Mouse (Mus musculus) lung, embryonic 14.5 days (tissue): ENCODE results near the gene Dbx1. TPM values are rescaled to one million over a fixed set of nuclear protein-coding genes. Genes with fewer than 3 reads are reported as not detected.

Experiments
- ATAC-seq: fragments of 200-750 bp; cut with Nextera tagmentation; 2 replicates; pipeline ENCODE4 v1.8.0; 2017; ENCODE audit warnings: mild to moderate bottlenecking, moderate TSS enrichment, moderate library complexity; ENCODE audit not compliant: insufficient read depth
- DNase-seq: peaks from one replicate; pipeline ENCODE4 v3.0.0-alpha.2; 2015
- H3K27ac ChIP-seq: fragments of 300-500 bp; sonication (generic); 2 replicates; pipeline ENCODE4 v1.5.1; 2014; ENCODE audit warnings: low read depth, mild to moderate bottlenecking, moderate library complexity
- H3K27me3 ChIP-seq: fragments of 300-500 bp; sonication (generic); 2 replicates; pipeline ENCODE4 v1.6.1; 2014; ENCODE audit warnings: low read length, control low read depth; ENCODE audit not compliant: insufficient read depth
- H3K36me3 ChIP-seq: fragments of 300-500 bp; sonication (generic); 2 replicates; pipeline ENCODE4 v1.6.1; 2014; ENCODE audit warnings: control low read depth; ENCODE audit not compliant: insufficient read depth
- H3K4me1 ChIP-seq: fragments of 300-500 bp; sonication (generic); 2 replicates; pipeline ENCODE4 v1.6.1; 2014; ENCODE audit warnings: antibody characterized with exemption, control low read depth; ENCODE audit not compliant: insufficient read depth
- H3K4me2 ChIP-seq: fragments of 300-500 bp; sonication (generic); 2 replicates; pipeline ENCODE4 v1.6.1; 2014; ENCODE audit warnings: mild to moderate bottlenecking
- H3K4me3 ChIP-seq: fragments of 300-500 bp; sonication (generic); 2 replicates; pipeline ENCODE4 v1.5.1; 2014; ENCODE audit warnings: low read depth, low read length
- H3K9ac ChIP-seq: fragments of 300-500 bp; sonication (generic); 2 replicates; pipeline ENCODE4 v1.6.1; 2014
- H3K9me3 ChIP-seq: fragments of 300-500 bp; sonication (generic); 2 replicates; pipeline ENCODE4 v1.6.1; 2016; ENCODE audit warnings: low read depth, low read length, control low read depth
- CTCF ChIP-seq: IDR thresholded peaks from 2 replicates; pipeline ENCODE4 v1.5.1; 2016; ENCODE audit warnings: antibody characterized with exemption, low read depth
- WGBS: fragments of 180-500 bp; shearing (Covaris S2); extraction: QIAGEN DNeasy Blood & Tissue Kit; methylation state at CpG from one replicate; pipeline ENCODE4 v1.1.7; 2014; 5-methylcytosine and 5-hydroxymethylcytosine counted together
- polyA plus RNA-seq: library from polyadenylated mRNA; unstranded; fragments of >200 nt; fragmentation: Nextera tagmentation; extraction: Ambion mirVana; gene quantifications from 2 replicates; pipeline ENCODE4 v1.2.1, GENCODE M21; 2014

Gene Dbx1
- polyA plus RNA-seq, 1 experiment from 2014 or later = not detected

- Histone ChIP-seq H3K9ac (no peak overlapping the region), H3K27me3 (peaks cover 10% of the 10 kb centered on the region; the same call in 1 of the 2 replicates), H3K36me3 (no peaks in the 10 kb centered on the region), H3K4me2 (peak overlapping the region; percentile 44), H3K4me3 (no peak overlapping the region), H3K4me1 (peaks cover 2% of the 10 kb centered on the region; the same call in 1 of the 2 replicates), H3K9me3 (no peaks in the 10 kb centered on the region), H3K27ac (no peak overlapping the region)
- ATAC-seq (no peak), DNase-seq (peak; percentile 62)
- no peak for TF ChIP-seq CTCF
- 3% methylated on average over 7 of the region's 7 CpGs for WGBS
Observed at GRCm38 (mm10) chr7:49662492-49663026, 25.9 kb upstream of the Dbx1 start.

DNA sequence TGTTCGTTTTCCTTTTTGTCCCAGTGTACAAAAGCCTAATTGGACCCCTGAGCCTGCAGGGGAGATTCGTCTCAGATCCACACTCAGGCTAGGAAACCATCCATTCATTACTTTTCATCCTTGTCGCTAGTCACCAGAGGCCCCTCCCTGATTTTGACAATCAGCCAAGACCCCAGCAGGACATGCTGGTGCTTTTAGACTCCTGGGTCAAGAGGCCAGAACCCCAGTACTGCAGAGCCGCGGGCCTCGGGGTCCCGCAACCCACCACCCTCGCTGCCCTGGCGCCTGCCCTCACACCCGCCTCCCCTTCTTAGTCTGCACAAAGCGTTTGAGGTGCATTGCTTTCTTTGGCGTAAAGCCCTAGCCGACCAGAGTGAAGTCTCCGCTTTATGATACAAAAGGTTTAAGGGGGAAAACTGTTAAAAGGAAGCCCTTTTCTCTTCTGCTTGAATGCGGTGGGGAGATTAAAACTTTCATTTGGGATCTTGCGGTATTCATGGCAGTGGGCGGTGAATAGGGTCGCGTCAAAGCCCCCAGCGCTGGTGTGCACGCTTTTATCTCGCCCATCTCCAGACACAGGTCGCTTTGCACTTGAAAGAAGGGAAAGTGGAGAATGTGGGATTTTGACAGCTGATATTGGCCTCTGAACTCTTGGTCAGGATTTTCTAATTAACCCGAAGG, 25.3 kb upstream of the Dbx1 start:
- DNase-seq (peak; percentile 50), ATAC-seq (no peak)
- Histone ChIP-seq H3K27me3 (peaks cover 10% of the 10 kb centered on the region; the same call in 1 of the 2 replicates), H3K9me3 (no peaks in the 10 kb centered on the region), H3K4me2 (peak overlapping the region; percentile 44), H3K4me3 (no peak overlapping the region), H3K9ac (no peak overlapping the region), H3K27ac (no peak overlapping the region), H3K4me1 (peaks cover 2% of the 10 kb centered on the region; the same call in 1 of the 2 replicates), H3K36me3 (no peaks in the 10 kb centered on the region)
- no peak for TF ChIP-seq CTCF
- 3% methylated on average over 24 of the region's 24 CpGs for WGBS

- Histone ChIP-seq H3K9ac (no peak overlapping the region), H3K27me3 (peaks cover 55% of the 10 kb centered on the region), H3K36me3 (no peaks in the 10 kb centered on the region), H3K9me3 (no peaks in the 10 kb centered on the region), H3K4me2 (no peak overlapping the region), H3K27ac (no peak overlapping the region), H3K4me3 (no peak overlapping the region), H3K4me1 (no peaks in the 10 kb centered on the region)
- DNase-seq = no peak
- ATAC-seq = no peak
- no peak for TF ChIP-seq CTCF
- WGBS = 18% methylated on average over 3 of the region's 3 CpGs
Observed at GRCm38 (mm10) chr7:49640709-49641305, 4.2 kb upstream of the Dbx1 start.

GRCm38 (mm10) chr7:49639864-49640708, 3.4 kb upstream of the Dbx1 start:
- peaks cover 62% of the 10 kb centered on the region for H3K27me3 ChIP-seq
- no peak overlapping the region for H3K27ac ChIP-seq
- ATAC-seq (no peak), DNase-seq (no peak)
- H3K4me1 ChIP-seq = no peaks in the 10 kb centered on the region
- WGBS = 19% methylated on average over 18 of the region's 18 CpGs
- H3K9ac ChIP-seq = no peak overlapping the region
- H3K4me2 ChIP-seq = no peak overlapping the region
- no peak overlapping the region for H3K4me3 ChIP-seq
- H3K9me3 ChIP-seq = no peaks in the 10 kb centered on the region
- TF ChIP-seq CTCF = no peak
- H3K36me3 ChIP-seq = no peaks in the 10 kb centered on the region

DNA sequence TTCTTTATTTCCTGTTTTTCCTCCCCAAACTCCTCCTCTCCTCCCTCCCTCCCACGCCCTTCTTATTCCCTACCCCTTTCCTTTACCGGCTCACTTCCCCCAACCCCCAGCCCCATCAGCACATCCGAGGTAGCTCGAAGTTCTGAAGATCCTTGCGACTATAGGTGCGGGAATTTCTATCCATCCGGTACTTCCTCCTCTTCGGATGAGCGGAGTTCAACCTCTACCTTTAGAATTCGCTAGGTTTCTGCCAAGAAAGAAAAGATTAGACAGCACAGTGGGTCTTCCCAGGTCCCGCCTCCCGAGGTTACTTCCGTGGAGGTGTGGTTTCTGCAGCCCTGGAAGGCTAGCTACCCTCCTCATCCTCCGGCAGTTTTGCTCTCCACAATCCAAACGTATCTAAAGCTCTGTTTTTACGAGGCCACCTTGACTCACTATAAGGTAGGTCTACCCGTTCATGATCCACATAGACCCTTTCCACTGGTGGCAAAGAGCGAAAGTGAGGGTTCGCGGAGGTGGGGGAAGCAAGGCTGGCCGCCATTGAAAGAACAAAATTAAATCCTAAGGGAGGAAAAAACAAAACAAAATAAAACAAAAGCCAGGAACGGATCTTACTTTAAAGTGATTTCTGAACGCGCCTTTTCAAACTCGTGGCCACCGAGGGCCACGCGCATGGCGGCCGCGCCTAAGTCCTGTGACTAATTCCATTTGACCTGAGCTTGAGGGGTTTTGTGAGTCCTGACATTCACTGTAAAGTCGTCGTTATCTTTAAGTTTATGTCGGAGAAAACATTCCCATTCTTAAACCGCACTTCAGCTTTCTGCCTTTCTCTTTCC, 2.5 kb upstream of the Dbx1 start:
- peak overlapping the region; percentile 15; the same call in 1 of the 2 replicates for H3K4me3 ChIP-seq
- ATAC-seq (no peak), DNase-seq (peak; percentile 6)
- no peaks in the 10 kb centered on the region for H3K9me3 ChIP-seq
- 2% methylated on average over 35 of the region's 35 CpGs for WGBS
- no peak for TF ChIP-seq CTCF
- no peaks in the 10 kb centered on the region for H3K4me1 ChIP-seq
- H3K27ac ChIP-seq = no peak overlapping the region
- peaks cover 71% of the 10 kb centered on the region for H3K27me3 ChIP-seq
- peak overlapping the region; percentile 36 for H3K4me2 ChIP-seq
- no peaks in the 10 kb centered on the region for H3K36me3 ChIP-seq
- H3K9ac ChIP-seq = no peak overlapping the region

GRCm38 (mm10) chr7:49637851-49638663, 1.4 kb upstream of the Dbx1 start:
- no peak for TF ChIP-seq CTCF
- no peaks in the 10 kb centered on the region for H3K9me3 ChIP-seq
- H3K4me2 ChIP-seq = no peak overlapping the region
- no peak overlapping the region for H3K27ac ChIP-seq
- no peak overlapping the region for H3K9ac ChIP-seq
- H3K4me1 ChIP-seq = no peaks in the 10 kb centered on the region; the same call in 1 of the 2 replicates
- no peak overlapping the region for H3K4me3 ChIP-seq
- ATAC-seq (no peak), DNase-seq (peak; percentile 39)
- H3K36me3 ChIP-seq = no peaks in the 10 kb centered on the region
- H3K27me3 ChIP-seq = peaks cover 82% of the 10 kb centered on the region
- WGBS = 1% methylated on average over 21 of the region's 21 CpGs
